Mouse (Mus musculus) retina, embryonic 14.5 days (tissue): Measurements from ENCODE around the gene Usp48.

Experiments
- DNase-seq: peaks from one replicate; pipeline ENCODE4 v3.0.0-alpha.2; 2015; ENCODE audit warnings: low spot score

Gene Usp48

DNA sequence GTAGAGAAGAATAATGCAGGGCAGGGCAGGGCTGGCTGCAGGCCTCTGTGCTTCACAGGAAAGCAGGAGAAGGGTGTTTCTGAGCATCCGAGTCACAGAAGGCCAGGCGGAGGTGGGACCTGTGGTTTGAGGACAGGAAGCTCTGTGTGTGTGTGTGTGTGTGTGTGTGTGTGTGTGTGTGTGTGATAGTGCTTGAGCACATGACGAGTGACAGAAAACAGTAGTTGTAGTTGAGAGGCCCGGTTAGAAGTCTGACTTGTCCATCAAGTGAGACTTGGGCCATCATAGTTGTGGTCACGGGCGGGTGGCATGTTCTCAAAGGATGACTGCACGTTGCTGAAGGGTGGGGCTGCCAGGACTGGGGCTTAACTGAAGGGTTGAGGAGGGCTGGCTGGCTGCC lies 16.1 kb downstream of the Usp48 start:
- no peak for DNase-seq

DNA sequence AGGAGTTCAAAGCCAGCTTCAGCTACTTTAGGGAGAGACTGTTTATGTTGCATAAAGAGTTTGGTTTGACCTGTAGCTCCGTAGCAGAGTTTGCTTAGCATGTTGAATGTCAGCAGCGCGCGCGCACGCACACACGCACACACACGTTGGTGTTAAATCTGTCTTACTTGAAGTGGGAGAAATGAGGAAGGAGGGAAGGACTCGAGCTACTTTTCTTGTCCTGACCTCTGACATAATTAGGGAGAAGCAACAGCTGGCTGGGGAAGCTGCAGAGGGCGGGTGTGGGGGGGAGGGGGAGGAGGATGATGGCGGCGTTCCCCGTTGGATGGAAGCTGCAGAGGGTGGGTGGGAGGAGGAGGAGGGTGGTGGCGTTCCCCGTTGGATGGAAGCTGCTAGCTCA lies 16.7 kb downstream of the Usp48 start:
- no peak for DNase-seq

DNA sequence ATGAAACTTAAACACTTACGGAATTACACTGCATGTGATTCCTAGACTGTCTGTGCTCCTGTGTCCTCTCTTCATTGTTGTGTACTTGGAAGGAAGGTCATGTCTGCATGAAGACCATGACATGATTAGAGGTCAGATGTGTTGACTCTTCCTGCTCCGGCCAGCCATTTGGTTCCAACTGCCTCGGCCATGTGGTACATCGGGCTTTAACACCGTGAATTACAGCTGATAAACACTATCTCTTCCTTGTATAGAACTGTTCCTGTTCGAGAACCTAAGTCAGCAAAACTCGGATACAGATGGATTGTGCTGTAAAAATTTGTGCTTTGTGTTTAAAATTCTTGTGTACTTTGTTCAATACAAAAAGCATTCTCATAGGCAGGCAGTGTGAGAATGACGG lies 29.3 kb downstream of the Usp48 start:
- no peak for DNase-seq

DNA sequence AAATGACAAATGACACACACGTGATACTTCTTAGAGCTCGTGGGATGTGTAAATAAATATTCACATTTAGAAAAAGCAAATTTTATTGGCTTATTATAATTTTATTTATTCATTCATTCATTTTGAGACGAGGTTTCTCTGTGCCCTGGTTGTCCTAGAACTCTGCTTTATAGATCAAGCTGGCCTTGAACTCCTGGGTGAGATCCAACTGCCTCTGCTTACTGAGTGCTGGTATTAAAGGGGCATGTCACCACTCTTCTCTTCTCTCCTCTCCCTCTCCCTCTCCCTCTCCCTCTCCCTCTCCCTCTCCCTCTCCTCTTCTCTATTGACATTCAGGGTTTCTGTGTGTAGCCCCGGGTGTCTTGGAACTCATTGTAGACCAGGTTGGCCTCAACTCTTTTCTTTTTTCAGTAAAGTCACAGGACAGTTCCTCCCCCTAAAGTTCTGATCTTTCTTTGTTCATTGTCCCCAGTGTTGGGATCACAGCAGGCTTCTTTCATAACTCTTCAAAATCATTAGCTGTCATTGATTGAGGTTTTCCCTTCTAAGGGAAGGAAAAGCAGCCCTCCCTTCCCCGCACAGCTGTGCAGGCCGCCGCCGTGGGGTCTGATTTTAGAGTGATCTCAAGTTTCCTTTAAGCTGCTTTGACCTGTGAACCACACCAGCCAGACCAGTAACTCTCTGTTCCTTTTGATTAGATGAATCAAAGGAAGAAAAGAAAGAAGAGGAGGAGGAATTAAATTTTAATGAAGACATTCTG lies 34.1 kb downstream of the Usp48 start:
- no peak for DNase-seq

DNA sequence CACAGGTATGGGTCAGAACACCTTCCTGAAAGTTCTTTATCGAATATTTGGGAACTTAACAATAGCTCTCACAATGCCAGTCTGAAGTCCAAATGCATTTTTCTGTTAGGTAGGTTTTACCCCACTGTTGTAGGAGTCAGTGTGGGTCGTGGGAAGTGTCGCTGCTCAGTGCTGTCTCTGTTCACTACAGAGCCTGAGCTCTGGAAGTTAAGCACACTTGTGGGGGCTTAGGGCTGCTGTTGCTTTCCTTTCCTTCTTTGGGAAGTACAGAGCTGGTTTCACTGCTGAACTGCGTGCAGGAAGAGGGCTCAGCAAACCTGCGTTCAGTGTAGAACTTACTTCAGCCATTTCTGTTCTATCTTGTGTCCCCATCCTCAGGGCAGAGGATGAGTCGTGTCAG lies 34.8 kb downstream of the Usp48 start:
- no peak for DNase-seq

DNA sequence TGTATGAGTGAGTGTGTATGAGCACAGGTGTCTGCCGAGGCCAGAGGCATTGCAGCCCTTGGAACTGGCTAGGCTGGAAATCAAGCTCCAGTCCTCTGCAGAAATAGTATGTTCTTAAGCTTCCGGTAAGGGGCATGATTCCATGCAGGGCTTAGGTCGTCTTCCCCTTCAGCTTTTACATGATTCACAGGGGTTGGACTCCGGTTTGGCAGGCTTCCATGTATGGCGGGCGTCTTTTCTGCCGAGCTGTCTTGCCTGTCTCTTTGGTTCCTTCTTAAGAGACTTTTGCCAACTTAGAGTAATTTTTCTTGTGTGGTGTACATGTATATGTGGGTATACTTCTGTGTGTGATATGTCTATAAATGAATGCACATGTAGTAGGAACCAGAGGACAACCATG lies 35.8 kb downstream of the Usp48 start:
- DNase-seq: no peak

DNA sequence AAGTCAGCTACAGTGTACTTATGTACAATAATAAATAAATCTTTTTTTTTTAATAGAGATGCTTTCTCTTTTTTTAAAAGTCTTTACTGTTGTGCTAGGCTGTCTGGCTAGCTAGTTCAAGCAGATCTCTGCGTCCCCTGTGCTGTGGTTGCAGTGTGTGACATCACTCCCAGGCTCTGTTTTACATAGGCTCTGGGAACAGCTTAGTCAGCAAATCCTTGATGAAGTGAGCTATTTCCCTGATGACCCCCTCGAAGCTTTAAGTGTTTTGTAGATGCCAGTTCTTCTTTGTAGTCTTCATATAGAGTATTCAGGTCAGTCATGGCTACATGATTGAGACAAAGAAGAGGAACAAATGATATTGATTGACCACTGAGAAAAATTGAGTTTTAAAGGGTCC lies 36.6 kb downstream of the Usp48 start:
- DNase-seq: no peak

DNA sequence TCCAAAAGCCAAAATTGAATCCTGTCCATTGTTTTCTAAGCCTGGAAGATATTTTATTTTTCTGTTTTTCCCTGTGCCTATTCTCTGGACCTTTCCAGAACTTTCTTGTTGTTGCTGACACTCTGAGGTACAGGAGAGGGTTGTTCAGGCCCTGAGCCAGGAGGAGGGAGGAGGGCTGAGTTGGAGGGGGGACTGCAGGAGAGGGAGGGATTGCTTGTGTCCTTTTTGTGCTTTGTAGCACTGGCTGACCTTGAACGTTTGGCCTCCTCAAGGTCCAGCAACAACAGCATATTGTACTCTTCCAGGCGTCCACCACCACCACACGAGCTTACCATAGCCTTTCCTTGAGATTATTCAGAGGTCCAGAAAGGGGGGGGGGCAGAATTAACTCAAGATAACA lies 38.0 kb downstream of the Usp48 start:
- DNase-seq: no peak

DNA sequence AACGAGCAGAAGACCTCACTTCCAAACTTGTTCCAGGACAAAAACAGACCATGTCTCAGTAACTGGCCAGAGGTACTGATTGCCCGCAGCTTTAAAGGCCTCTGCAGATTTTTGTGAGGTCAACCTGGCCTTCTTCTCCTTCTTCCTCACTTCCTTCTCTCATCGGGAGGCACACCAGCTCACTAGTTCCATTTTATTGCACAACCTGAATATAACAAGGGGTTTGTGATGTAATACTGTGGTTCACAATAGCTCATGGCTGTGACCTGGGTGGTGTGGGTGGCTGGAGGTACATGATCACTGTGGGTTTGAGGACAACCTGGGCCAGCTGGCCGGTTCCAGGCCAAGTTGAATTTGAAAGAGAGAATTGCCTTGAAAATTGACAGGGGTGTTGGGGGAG lies 39.8 kb downstream of the Usp48 start:
- DNase-seq: no peak

DNA sequence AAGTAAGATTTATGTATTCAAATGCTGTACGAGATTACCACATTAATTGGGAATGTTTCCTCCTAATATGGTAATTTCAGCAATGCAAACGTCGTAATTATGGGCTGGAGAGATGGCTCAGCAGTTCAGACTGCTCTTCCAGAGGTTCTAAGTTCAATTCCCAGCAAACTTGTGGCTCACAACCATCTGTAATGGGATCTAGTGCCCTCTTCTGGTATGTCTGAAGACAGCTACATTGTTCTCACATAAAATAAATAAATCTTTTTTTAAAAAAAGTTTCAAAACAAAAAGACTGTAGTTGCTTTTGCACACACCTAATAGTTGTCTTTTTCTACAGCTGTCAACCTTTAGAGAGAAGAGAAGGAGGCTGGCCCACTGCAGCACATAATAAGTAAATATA lies 43.0 kb downstream of the Usp48 start:
- DNase-seq: no peak

DNA sequence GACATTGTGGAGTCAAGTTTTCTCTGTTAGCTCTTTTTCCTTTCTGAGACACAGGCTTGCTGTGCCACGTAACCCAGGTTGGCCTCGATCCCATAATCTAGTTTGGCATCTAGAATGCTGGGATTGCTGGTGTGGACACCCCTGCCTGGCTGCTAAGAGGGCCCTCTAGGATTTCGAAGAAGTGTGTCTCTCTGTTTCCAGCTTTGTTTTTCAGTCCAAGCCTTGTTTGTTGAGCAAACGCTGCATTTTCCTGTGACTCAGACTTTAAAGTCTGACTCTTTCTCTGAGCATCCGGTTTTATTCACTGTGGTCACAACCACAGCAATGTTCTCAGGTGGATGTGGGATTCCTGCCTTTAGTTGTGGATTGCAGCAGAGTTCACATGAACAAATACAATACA lies 48.0 kb downstream of the Usp48 start:
- DNase-seq: no peak

DNA sequence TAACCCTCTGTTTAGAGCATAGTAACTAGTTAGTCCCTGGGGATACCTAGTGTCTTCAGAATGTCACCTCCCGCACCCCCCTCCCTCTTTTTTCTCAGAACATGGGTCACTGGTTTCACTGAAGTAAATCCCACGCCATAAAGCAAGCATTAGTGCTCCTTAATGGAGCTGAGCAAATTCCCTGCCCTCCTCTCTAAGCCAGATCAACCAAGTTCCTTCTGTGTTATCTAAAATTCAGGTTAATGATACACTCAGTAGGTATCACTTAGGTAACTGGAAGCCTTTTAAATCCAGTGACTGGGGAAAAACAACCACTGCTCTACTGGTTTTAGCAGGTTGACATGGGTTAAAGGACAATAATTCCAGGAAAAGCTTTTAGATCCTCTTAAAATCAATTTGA lies 48.5 kb downstream of the Usp48 start:
- no peak for DNase-seq

DNA sequence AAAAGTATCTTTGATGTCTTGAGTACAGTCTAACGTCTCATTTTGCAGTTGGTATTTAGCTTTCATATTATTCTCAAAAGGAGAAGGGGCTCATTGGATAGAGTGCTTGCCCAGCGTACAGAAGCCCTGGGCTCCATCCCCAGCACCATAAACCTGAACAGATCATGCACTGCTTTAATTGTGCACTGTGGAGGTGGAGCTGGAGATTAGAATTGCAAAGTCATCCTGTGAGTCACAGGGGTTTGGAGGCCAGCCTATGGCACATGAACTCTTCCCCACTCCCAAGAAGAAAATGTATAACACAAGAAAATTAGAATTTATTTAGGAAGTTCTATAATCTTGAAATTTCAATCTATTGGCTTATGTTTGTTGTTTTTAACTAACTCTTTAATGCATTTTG lies 49.9 kb downstream of the Usp48 start:
- DNase-seq: no peak

DNA sequence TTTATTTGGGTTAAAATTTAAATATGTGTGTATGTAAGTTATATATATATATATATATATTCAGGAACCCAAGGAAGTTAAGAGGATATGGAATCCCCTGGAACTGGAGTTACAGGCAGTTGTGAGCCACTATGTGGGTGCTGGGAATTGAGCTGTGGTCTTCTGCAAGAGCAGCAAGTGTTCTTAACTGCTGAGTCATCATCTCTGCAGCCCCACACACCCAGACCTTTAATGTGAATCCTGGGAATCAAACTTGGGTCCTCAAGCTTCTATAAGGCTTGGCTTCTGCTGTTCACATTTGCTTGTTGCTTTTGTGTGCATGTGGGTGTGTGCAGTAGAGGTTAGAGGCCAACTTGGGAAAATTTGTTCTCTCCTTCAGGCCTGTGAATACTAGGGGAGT lies 52.7 kb downstream of the Usp48 start:
- no peak for DNase-seq

DNA sequence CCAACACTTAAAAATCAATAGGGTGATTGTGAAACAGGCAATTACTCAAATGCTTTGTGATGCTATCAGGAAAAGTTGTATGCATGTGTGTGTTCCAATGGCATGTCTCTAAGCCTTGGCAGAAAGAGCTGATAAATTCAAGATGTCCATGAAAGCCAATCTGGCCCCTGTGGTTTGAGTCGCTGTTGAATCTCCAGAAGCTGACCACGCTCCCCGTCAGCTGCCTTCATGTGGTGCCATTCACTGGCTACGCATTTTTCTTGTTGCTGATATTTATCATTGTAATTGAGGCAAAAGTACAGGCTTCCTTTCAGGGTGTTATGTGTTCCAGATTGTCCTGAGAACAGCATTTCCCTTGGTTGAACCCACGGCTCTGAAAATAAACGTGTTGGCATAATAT lies 54.1 kb downstream of the Usp48 start:
- no peak for DNase-seq

DNA sequence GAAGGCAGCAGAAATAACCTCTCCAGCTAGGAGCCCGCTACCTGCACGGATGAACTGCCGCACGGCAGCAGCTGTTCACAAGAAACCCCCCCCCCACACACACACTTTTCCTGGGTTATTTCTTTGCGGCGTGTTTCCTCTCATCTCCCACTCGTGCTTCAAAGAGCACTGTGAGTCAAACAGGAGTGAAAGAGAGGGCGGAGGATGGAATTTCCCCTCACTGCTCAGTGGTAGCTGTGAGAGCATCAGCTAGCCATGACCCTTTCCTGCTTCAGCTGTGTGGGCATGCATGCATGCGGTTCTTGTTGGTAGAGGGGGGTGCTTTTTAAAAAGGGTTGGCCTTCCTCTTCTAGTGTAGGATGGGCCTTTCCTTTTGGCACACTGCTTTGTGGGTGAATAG lies 54.7 kb downstream of the Usp48 start:
- DNase-seq: no peak

DNA sequence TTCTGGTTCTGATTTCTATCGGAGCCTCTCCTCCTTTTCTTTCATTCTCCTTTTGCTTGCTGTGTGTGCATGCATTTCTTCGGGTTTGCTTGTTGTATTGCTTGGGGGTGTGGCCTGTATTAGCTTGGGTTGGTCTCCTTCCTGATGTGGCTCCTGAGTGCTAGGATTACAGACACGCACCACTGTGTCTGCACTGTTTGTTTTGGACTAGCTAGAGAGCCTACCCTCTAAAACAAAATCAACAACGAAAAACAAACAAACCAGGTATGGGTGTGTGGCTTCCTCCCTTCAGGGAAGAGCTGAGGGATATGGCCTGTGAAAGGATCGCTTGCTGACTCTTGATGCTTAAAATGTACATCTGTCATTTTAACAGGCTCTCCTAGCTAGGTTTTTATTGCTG lies 57.4 kb downstream of the Usp48 start:
- no peak for DNase-seq

DNA sequence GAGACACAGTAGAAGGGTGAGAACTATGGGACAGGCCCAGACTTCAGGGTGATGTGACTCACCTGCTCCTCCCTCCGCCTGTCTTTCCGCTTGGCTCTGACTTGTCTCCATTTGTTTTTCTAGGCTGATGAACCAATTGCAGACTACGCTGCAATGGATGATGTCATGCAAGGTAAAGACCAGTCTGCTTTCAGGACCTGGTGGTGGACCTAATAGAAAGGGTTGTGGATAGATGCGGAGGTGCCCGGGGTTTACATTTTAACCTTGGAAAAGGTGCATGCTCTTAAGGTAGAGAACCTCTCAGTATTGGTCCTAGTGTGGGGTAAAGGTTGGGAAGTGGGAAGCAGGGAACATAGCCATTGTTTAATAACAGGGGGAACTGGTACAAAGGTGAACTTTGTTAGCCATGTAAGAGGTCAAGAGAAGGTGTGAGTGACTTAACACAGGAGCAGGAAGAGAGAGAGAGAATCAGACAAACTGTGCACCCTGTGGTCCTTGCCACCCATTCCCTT lies 59.3 kb downstream of the Usp48 start:
- DNase-seq: no peak

DNA sequence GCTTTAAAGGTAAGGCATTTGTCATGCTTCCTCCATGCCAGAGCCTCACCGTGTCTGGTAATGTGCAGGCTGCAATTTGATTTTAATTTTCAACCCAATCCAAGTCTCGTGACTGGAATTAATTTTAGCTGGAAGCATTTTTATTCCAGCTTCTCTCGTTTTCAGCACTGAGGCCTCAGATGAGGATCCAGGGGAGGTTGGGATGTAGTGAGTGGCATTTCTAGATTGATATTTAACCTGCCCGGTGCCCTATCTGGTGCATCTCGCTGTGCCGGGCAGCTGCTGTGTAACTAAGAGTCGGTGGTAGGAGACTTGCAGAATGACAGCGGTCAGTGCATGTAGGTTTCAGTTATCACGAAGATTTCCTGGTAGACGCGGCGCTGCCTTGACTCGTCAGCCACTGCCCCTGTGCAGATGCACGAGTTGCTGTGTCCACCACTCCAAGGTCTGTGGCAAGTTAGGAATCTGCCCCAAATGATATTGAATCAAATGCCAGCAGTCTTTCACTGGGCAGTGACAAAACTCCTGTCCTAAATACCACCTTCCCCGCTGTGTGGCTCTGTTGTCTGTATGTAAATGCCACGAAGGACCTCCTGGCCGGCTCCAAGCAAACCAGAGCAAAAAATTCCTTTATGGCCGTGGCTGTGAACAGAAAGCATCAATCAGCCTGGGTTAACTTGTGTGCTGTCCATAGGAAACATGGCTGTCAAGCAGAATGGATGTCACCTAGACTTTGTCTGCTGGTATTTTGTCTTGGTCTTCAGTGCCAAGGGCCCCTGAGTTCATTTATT lies 61.9 kb downstream of the Usp48 start:
- no peak for DNase-seq

DNA sequence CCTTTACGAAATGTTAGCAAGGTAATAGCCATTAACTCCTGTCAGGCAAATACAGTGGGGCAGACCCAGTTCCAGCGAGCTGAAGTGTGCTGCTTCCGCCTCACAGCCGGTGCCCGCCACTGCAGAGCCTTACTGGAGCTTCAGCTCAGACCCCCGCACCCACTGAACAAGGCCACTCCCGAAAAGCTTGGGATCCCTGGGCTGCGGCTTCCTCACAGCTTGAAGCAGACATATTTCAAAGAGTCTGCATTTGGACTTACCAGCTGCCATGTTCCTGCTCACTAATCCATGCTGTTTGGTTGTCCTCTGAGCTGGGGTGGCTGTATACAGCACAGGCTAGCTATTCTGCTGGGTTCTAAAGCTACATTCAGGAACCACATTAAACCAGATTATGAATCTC lies 64.1 kb downstream of the Usp48 start:
- no peak for DNase-seq

DNA sequence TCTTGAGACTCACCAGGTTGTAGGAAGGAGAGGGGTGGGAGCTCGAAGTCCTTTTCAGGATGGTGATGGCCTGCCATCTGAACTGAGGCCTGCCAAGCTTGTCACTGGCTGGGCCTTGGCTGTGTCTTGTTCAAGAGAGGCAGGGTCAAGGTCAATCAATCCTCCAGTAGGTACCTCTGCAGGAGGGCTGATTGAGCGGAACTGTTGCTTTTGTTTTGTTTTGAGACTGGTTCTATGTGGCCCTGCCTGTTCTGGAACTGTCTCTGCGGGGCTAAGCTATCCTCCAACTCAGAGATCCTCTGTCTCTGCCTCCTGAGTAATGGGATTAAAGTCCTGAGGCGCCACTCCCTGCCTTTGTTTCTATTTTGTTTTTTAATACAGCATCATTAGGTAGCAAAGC lies 66.0 kb downstream of the Usp48 start:
- no peak for DNase-seq

DNA sequence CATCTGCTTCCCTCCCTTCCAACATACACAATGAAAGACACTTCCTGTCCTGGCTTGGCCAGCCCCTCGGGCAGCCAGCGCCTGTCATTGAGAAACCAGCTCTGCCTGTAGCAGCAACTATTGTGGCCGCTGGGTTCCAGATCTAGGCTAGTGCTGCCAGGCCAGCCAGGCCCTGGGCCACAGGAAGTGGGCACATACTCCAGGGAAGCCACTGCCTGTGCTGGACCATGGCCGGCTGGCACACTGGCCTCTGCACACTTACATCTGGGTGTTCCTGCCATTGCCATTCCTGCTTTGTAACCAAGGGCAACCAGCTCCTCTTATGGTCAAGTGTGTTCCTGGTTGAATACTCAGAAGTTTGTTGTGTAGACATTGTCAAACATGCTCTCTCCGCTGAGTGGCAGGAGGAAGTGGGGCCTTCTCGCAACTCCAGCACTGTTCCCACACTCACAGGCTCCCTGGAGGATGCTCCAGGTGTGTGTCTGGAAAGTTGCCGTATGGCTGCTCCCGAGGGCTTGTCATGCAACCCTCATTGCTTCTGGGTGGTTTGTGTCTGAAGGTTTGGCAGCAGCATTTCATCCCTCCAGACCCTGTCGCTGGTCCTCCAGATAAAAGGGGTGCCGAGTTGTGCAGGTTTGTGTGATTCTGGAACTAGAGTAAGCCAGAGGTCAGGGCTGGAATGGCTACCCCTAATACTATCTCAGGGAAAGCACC lies 67.0 kb downstream of the Usp48 start:
- no peak for DNase-seq

DNA sequence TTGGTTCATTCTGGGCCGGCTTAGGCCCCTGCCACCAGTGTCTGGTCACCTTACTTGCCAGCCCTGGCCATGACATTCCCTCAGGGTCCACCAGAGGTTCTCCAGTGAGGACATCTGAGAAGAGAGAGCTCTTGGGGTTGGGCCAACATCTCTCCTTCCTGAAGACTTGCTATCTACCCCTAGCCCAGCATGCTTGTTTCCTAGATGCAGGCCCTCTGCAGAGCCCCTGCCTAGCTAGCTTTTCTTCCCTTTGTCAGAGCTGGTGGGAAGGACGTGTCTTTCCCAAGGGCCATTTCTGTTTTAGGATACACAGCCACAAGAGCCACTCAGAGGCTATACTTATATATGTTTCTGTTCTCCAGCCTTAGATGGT lies 67.5 kb downstream of the Usp48 start:
- DNase-seq: peak; percentile 47
